Mouse (Mus musculus) induced T-regulatory cell, adult 2 months (primary cell): ENCODE measurements around the gene Mcoln1.
A peak's percentile ranks its signal among the peaks of the same experiment; 100 is the strongest.

Experiments used
- DNase-seq: peaks from one replicate; pipeline ENCODE4 v3.0.0-alpha.2; 2012; ENCODE audit warnings: low read depth

Mcoln1 gene

DNA sequence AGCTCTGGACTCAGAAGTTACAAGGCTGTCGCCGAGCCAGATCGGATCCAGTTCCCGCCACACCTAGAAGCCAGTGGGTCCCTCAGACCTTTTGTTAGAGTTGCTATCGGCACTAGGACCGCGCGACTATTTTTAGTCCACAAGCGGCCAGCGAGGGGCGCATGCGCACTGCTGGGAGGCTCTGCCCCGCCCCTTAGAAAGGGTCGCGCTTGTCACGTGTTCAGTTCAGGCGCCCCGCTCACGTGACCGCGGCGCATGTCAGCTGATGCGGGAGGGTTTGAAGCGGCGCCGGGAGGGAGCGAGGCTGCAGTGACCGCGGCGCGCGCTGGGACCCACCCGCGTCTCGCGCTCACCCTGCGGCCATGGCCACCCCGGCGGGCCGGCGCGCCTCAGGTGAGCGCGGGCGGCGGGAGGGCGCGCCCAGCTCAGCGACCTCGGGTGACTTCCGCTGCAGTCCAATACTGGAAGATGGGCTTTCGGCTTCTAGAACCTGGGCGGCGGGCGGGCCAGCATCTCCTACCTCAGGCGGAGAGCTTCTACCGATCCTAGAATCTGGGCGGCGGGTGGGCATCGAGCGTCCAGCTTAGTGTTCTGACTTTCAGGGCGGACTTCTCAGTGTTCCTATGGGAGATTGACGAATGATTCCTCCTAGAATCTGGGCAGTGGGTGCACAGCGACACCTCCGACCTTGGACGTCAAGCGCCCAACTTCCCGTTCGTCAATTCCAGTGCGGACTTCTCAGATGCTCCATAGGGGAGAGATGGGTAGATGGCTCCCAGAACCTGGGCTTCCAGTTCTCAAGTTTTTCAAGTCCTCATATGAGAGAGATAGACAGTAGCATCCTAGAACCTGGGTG is at the start of gene Mcoln1:
Gene Mcoln1, plus strand, starts transcription at position 223 of the 856 bp plus-strand sequence.
- DNase-seq = peak; percentile 98

DNA sequence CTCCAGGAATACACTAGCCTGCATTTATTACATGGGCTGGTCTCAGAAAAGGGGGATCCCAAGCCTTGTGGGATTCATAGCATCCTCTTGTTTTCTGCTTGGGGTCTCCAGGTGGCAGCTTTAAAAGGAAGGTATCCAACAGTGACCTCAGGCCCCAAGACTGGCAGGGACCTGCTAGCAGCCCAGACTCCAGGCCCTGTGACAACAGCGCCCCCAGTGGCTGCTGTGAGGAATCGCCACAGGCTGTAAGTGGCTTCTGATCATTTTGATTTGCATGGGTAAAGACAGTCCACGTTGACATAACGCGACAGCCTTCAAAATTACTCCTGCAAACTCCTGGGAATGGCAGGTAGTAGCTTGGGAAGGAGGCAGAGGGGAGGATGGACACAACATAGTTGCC is 49.6 kb upstream of the Mcoln1 start:
- peak; percentile 72 for DNase-seq

DNA sequence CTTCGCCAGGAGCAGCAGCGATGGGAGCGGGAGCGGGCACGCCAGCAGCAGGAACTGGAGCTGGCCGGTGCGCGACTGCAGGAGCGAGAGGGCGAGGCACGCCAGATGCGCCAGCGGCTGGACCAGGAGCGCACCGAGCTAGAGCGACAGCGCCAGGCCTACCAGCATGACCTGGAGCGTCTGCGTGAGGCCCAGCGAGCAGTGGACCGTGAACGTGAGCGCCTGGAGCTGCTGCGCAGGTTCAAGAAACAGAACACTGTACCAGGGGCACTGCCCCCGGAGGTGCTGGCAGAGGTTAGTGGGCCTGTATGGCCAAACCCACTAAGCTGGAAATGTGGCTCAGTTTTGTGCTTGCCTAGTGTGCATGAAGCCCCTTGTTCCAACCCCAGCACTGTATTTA is 48.3 kb upstream of the Mcoln1 start:
- DNase-seq = no peak

DNA sequence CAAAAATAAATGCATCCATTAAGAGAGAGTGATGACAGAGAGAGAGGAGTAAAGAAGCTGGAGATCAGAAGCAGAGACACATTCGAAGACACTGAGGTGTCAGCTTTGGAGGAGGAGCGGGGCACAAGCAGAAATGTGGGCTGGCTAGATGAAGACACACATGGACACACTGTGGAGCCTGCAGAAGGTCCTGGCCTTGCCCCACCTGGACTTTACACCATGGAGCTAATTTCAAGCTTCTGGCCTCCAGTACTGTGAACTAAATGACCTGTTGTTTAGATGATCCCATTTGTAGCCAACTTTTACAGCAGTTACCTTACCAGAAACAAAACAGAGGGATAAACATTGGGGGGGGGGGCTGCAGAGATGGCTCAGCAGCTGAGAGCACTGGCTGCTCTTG is 37.0 kb upstream of the Mcoln1 start:
- DNase-seq = no peak

DNA sequence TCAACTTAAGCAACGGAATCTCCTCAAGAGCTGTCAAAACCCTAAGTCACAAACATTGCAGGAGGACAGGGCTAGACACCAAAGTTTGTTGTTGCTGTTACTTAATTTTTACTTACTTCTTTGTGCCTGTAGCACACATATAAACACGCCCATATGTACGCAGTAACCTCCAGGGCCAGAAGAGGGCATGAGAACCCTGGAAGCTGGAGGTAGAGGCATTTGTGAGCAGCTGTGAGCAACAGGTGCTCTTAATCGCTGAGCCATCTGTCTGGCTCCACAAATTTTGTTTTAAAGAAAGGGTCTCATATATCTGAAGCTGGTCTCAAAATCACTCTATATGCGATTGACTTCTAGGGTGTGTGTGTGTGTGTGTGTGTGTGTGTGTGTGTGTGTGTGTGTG is 35.9 kb upstream of the Mcoln1 start:
- DNase-seq = peak; percentile 67

DNA sequence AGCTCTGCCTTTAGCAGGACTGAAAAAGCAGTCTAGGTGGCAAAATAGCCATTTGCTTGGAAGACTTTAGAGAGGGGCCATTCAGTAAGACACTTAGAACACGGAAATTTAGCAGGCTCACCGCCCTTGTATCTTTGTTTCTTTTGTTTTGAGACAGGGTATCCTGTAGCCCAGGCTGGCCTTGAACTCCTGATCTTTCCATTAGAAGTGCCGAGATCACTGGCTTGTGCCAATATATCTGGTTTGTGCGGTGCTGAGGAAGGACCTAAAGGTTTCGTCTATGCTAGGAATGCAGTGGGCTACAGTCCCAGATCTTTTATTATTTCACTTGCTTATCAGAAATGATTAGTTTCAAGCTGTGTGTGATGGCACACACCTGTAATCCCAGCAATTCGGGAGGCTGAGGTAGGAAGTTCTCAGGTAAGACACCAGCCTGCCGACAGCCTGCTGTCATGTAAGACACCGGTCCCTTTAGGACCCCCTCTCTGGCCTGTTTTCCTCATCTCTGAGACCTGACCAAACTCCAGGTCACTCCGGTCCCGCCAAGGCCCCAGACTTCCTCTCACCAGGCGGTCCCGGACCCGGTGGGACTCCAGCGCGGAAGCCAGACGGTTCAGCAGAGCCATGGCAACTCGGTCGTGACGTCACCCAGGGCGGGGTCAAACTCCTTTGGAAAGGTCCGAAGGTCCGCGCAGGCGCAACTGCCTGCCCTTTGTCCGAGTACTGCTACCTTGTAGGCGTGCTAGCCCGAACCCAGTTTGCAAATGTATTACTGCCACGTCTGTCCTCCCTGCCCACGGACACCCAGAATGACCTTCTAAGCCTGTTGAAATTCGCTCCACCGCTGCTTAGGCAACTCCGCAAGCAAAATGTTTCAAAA is 33.0 kb upstream of the Mcoln1 start, which contains the start of gene Pex11g:
Gene Pex11g, minus strand, starts transcription at position 675 of the 880 bp plus-strand sequence.
- DNase-seq = peak; percentile 92

DNA sequence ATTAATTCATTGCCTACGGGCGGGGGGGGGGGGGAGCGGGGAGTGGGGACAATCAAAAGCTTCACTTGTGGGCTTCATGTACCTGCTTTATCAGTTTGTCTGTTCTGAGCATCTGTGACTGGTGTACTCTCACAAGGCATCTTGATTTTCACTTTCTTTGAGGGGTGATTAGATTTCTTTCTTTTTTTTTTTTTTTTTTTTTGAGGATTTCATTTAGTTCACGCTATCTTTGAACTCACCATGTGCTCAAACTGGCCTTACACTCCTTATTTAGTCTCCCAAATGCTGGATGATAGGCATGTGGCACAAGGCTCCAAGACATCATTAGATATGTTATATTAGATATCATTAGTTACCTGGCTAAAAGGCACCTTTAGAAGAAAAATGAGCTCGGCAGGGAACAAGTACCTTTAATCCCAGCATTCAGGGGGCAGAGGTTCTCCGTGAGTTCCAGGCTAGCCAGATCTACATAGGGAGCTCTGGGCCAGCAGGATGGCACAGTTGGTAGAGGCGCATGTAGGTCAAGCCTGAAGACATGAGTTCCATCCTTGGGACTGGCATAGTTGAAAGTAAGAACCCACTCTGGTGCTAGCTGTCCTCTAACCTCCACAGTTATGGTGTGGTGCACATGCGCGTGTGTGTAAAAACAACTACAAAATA is 32.2 kb upstream of the Mcoln1 start:
- peak; percentile 24 for DNase-seq

DNA sequence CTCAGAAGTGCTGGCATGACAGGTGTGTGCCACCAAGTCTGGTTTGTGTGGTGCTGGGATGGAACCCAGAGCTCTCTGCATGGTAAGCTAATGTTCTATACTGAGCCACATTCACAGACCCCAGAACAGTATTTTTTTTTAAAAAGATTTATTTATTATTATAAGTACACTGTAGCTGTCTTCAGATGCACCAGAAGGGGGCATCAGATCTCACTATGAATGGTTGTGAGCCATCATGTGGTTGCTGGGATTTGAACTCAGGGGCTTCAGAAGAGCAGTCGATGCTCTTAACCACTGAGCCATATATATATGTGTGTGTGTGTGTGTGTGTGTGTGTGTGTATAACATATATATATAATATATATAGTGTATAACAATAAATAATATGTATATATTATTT is 31.4 kb upstream of the Mcoln1 start:
- peak; percentile 40 for DNase-seq

DNA sequence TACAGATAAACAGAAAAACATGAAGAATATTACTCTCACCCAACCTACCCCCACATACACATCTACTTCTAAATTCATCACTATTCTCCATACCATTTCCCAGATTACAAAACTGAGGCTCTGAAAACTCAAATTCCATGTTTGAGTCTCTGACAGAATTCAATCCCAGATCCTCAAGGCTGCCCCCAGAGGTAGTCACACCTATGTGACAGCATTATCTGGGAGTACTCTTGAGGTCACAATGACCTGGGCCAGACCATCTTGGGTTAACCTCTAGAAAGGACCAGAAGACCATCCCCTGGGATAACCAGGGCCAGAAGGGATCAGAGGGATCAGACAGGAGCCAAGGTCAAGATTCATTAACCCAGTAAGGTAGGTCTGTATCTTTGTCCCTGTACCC is 29.7 kb upstream of the Mcoln1 start, which contains the start of gene Tex45:
Gene Tex45, plus strand, starts transcription at position 301 of the 400 bp plus-strand sequence.
- DNase-seq = no peak

DNA sequence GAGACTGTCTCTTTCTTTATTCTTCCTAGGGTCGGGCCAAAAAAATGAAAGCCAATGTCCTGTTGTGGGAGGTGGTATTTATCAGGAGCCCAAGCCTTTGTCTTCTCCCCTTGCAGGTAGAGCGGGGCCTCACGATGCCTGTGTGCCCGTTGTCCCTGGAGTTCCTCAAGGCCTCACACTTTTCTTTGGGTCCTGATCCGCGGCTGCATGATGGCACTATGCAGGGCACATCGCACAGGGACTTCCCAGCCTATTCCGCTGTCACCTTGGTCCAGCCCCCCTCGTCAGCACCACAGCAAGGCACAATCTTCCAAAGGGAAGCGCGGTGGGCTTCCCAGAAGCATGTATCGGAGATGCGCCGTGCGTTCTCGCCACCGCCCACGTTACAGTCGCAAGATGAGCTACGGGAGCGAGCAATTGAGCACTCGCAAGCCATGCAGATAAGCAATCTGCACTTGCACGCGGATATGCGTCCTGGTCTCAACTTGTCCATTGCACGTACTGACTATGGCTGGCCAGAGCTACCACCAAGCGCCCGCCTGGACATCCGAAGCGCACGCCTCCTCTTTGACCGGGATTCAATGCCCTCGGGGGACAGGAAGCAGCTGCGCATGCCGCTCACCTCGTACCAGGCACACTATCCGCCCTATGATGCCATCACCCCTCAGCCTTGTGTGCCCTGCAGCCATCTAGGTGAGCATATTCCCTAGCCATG is 24.4 kb upstream of the Mcoln1 start:
- no peak for DNase-seq

DNA sequence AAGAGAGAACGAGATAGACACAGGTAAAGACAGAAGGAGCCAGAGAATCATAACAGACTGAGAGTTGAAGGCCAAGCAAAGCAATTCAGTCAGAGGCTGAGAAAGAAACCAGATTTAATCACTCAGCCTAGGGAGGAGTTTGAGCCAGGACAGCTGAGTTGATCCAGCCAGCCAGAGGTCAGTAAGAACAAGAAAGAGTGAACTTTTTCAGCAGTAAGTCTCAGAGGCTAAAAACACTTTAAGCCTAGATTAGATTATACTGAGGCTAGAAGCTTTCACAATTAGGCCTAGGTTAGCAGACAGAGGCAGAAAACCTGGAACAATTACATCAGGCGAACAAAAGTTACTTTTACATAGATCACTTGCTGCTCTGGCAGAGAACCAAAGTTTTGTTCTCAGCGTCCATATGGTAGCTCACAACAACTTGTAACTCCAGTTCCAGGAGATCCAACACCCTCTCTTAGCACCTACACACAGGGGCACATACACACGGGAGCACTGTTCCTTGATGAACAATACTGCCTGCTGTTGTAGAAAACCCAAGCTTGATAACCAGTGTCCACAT is 20.0 kb upstream of the Mcoln1 start:
- DNase-seq = no peak

DNA sequence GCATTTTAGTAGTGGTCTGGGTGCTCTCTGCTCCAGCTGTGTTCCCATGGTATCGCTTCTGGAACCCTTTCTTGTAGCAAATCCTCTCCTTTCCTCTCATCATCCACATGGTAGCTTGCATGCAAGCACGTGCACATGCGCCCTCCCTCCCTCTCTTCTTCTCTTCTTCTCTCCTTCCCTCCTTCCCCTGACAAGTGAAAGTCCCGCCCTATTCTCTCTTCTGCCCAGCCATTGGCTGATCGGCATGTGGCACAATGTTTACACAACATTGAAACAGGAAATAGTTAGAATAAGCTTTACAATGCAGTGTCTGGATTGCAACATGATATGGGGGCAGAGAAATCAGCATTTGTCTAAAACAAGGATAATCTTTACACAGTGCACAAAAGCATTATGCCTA is 18.7 kb upstream of the Mcoln1 start:
- peak; percentile 49 for DNase-seq

DNA sequence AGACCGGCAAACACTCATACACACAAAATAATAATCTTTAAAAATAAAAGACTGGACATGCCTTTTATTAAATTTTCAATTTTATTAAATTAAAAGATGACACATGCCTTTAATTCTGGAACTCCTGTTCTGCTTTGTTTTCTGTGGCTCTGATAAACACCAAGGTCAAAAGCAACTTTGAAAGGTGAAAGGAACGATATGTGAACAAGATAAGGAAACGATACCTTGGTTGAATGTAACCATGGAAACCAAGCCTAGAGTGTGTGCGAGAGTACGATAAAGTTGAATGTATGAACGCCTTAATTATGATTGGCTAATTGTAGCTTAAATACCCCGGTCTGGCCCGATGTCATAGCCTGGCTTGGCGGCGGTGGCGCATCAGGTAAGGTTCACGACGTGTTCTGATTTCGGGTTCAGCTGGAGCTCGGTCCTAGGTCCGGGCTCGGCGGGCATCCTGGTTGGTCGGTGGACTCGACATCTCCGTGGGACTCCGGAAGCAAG is 18.0 kb upstream of the Mcoln1 start:
- no peak for DNase-seq

DNA sequence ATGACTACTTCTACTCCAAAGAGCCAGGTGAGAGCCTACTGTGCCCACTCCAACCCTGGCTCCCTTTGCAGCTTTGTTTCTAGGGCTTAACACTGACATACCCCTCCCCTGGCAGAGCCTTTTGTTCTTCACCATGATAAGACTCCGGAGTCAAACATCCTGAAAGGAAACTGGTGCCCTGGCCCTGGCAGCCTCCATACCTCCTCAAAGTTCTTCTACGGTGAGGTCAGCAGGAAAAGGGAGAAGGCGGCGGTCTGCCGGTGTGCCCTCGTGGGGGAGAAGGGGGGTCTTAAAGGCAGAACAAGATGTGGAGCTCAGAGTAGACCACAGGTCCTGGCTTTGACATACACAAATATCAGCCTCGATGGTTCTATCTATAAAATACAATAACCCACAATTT is 16.7 kb upstream of the Mcoln1 start:
- no peak for DNase-seq

DNA sequence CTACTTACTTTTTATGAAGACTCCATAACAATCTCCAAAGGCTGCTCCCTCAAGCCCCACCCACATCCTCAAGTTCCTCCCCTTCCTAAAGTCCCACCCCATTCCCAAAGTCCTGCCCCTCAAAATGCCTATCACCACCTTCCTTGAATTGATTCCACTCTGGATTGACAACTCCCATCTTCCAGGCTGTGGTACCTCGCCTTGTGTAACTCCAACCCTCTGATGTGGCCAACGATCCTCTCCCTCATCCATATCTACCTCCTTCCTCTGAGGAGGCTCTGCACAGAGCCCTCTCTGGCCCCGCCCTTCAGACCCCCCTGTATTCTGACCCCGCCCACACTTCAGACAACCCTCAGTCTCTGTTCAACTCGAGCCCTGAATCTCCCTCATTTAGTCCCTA is 15.1 kb upstream of the Mcoln1 start:
- DNase-seq = no peak

DNA sequence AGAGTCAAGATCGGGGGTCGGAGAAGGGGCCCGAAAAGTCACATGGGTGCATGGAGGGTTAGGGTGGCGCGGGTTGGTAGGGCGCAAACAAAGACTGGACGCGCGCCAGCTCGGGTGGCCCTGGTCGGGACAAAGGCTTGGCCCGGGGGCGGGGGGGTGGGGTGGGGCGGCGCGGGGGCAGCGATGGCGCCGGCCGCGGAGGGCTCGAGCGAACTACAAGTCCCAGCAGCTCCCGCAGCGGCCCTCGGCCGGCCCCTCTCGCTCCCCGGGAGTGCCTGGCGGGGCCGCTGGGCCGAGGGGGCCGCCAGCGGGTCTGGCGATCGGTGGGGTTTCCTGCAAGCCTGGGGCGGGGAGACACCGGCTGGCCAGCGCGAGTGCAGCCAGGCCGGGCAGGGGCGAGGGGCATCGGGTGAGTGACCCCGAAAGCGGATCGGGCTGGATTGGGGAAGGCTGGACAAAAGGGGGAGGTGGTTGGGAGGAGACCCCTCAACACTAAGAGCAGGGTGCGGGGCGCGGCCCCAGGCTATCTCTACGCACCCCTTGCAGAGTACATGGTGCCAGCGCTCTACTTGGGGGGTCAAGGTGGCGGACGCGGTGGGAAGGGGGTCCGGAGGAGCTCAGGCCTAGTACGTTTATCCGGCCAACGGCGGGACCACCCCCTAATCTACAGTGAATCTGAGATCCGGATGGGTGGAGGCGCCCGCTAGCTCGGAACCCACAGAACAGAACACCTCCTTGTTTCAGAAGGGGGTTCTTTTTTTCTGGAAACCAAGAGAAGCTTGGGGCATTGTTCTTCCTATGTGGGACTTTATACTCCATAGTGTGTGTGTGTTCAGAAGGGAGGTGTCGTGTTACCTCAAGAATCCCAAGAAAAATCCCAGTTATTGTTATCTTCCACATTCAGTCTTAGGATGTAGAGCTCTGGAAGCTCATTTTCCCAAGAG is 7.1 kb upstream of the Mcoln1 start, which contains the start of gene Zfp358:
Gene Zfp358, plus strand, starts transcription at position 238 of the 944 bp plus-strand sequence.
- peak; percentile 58 for DNase-seq

DNA sequence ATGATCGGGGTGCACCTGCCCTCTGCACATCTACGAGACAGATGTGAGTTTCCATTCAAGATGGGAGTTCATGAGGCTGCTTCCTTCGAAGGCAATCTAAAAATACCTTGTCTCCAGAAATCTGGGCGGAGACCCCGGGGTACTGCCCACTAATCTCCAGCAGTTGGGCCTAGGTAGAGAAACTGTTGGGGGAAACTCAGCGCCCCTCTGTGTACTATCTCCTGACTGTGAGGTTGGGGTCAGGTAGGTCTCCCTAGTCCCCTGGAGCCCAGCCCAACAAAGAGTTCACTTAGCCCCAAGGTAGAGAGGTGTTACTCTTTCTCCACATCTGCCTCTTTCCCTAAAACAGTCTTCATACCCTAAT is 6.4 kb upstream of the Mcoln1 start:
- no peak for DNase-seq

DNA sequence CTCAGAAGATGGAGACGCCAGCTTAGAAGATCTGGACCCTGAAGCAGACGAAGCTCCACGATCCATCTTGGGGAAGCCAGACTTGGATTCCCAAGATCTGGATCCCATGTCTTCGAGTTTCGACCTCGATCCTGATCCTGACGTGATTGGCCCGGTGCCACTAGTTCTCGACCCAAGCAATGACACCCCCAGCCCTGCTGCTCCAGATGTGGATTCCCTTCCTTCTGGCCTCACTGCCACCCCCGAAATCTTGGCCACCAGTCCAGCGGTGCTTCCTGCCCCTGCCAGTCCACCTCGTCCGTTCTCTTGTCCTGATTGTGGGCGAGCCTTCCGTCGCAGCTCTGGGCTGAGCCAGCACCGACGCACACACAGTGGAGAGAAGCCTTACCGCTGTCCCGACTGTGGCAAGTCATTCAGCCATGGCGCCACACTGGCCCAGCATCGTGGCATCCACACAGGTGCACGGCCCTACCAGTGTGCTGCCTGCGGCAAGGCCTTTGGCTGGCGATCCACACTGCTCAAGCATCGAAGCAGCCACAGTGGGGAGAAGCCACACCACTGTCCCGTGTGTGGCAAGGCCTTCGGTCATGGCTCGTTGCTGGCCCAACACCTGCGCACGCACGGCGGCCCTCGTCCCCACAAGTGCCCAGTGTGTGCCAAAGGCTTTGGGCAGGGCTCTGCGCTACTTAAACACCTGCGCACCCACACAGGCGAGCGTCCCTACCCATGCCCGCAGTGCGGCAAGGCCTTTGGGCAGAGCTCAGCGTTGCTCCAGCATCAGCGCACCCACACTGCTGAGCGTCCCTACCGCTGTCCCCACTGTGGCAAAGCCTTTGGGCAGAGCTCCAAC is 4.5 kb upstream of the Mcoln1 start:
- no peak for DNase-seq

DNA sequence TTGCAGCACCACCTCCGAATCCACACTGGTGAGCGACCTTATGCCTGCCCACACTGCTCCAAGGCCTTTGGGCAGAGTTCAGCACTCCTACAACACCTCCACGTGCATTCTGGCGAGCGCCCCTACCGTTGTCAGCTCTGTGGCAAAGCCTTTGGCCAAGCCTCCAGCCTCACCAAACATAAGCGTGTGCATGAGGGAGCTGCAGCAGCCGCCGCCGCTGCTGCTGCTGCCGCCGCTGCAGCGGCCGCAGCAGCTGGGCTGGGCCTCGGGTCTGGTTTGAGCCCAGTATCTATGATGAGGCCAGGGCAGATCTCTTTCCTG is 3.9 kb upstream of the Mcoln1 start:
- DNase-seq = no peak
